Mouse (Mus musculus) brain, embryonic 14.5 days (tissue): ENCODE results near the gene Slc16a6.

Experiments
- CTCF ChIP-seq: fragments of 200-500 bp; IDR thresholded peaks from 2 replicates; pipeline ENCODE4 v1.5.1; 2012; ENCODE audit warnings: inconsistent platforms, mild to moderate bottlenecking, moderate library complexity, borderline replicate concordance; ENCODE audit not compliant: insufficient read depth, insufficient read length; ENCODE audit errors: extremely low read depth
- POLR2A ChIP-seq: fragments of 200-500 bp; IDR thresholded peaks from 2 replicates; pipeline ENCODE4 v1.6.1; 2012; ENCODE audit warnings: mild to moderate bottlenecking, inconsistent platforms, borderline replicate concordance; ENCODE audit not compliant: poor library complexity, insufficient read depth, insufficient read length, severe bottlenecking; ENCODE audit errors: extremely low read depth

DNA sequence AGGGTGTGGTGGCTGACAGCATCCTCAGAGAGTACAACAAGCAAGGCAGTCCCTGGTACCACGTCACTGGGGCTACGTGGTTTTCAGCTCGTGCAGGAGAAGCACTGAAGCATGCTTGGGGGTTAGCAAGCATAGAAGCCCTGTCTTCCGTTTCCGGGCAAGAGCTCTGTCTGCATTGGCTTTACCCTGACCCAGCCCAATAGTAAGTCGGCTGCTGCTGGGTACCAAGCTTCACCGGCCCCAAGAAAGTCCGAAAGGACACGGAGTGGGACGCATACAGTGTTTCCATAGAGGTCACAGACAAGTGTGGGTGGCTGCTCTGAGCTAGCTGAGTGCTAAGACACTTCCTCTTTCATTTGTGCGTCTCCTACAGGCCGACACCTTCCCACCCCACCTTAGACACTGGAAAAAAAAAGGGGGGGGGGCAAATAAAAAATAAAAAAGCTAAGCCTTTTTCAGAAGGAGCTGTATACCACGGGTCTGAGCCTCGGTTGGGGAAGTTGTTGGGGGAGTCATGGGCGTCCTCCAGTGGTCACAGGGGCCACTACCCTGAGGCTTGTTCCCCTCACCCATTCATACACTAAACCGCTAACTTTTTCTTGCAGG, 53.3 kb downstream of the Slc16a6 start:
- no peak for TF ChIP-seq CTCF
- TF ChIP-seq POLR2A = no peak
